Comparison of ENCODE assay signal across 8 mouse cellular contexts in genomic region chr17:35590410-35591218, GRCm38 (mm10). TPM values are rescaled to one million over a fixed set of nuclear protein-coding genes. Genes with fewer than 3 reads are reported as not detected.
DNase-seq lines count a peak whose midpoint lies in the region; ATAC-seq and TF ChIP-seq lines count a peak whose summit lies in the region.

No protein-coding gene starts in this region.

- TF ChIP-seq CTCF in CH12.LX (conservative IDR thresholded peaks at IDR 0.05 in 1 of 2, IDR thresholded peaks at IDR 0.05 in 1 of 2; ENCODE audit: low read depth in 2 of 2, low read length in 2 of 2): peak; percentile 81 to 97
- TF ChIP-seq CTCF in brain, embryonic 14.5 days (IDR thresholded peaks at IDR 0.05; ENCODE audit: borderline replicate concordance, extremely low read depth, insufficient read depth, insufficient read length): peak; percentile 95

- H3K36me3 ChIP-seq in CH12.LX (replicated peaks in 1 of 2; ENCODE audit: control insufficient read depth in 1 of 2, insufficient read depth in 1 of 2, low read length in 1 of 2): no peaks in the 10 kb centered on the region
- no peaks in the 10 kb centered on the region for H3K36me3 ChIP-seq in neural tube, embryonic 15.5 days

- intact Hi-C loops in heart, postnatal 10 days (cut with DNase I): loop anchor here (5.0 kb wide), 1 partner anchor 147 kb away; no protein-coding TSS in a partner anchor

- peaks cover 15% of the 10 kb centered on the region for H3K27me3 ChIP-seq in CH12.LX (replicated peaks)
- no peaks in the 10 kb centered on the region for H3K27me3 ChIP-seq in neural tube, embryonic 15.5 days (replicated peaks)

- H3K9me3 ChIP-seq in CH12.LX (replicated peaks; ENCODE audit: low read length): peaks cover 7% of the 10 kb centered on the region
- H3K9me3 ChIP-seq in neural tube, embryonic 15.5 days (replicated peaks): no peaks in the 10 kb centered on the region

- 0 out of 2 replicates have a peak overlapping the region, but pooled peaks have one; percentile 8 for H3K4me2 ChIP-seq in CH12.LX (ENCODE audit: insufficient read depth, low read depth, poor library complexity, severe bottlenecking)
- peak overlapping the region; percentile 34 for H3K4me2 ChIP-seq in neural tube, embryonic 15.5 days

- TF ChIP-seq EP300 in CH12.LX (IDR thresholded peaks at IDR 0.05; ENCODE audit: low read length): no peak

- no peaks in the 10 kb centered on the region for H3K79me2 ChIP-seq in CH12.LX (replicated peaks; ENCODE audit: control insufficient read depth, extremely low read depth, insufficient read depth, poor library complexity, severe bottlenecking)

- dilution Hi-C loops in CH12.LX (cut with MboI; ENCODE audit: extremely low pct_ligation_motif_present, extremely low pct_unique_long_range_greater_than_20kb, low sequenced_read_pairs): no loop called here

- TF ChIP-seq RAD21 in CH12.LX (IDR thresholded peaks at IDR 0.05; ENCODE audit: low read depth, low read length): peak; percentile 56

- H3K4me3 ChIP-seq in CH12.LX (replicated peaks in 1 of 3; ENCODE audit: low read depth in 2 of 3, low read length in 2 of 3, poor library complexity in 1 of 3): no peak overlapping the region
- no peak overlapping the region for H3K4me3 ChIP-seq in neural tube, embryonic 15.5 days (replicated peaks)

- DNase-seq in CH12.LX (ENCODE audit: extremely low read depth): peak; percentile 79
- peak; percentile 91 for DNase-seq in brain, embryonic 14.5 days (ENCODE audit: low read depth)
- DNase-seq in heart, postnatal 10 days: peak; percentile 75 to 87
- peak; percentile 64 to 87 for DNase-seq in kidney, postnatal 36 days
- peak; percentile 54 to 70 for DNase-seq in lung, adult 18-20 months
- DNase-seq in testis, postnatal 14 days (ENCODE audit: low spot score): peak; percentile 67

- peak; percentile 82 for ATAC-seq in erythroblast, adult 5-6 weeks (replicated peaks; ENCODE audit: low FRiP score, poor library complexity, severe bottlenecking)
- ATAC-seq in neural tube, embryonic 15.5 days (ENCODE audit: low FRiP score): peak; percentile 89

- no peak for TF ChIP-seq POLR2A in CH12.LX (IDR thresholded peaks at IDR 0.05; ENCODE audit: low read depth, low read length)
- TF ChIP-seq POLR2A in brain, embryonic 14.5 days (IDR thresholded peaks at IDR 0.05; ENCODE audit: borderline replicate concordance, extremely low read depth, insufficient read depth, insufficient read length, poor library complexity, severe bottlenecking): no peak

- in situ Hi-C loops in CH12.LX (cut with MboI; ENCODE audit: low pct_ligation_motif_present, low pct_unique_long_range_greater_than_20kb, low sequenced_read_pairs): no loop called here

- 44% methylated on average over 21 of the region's 21 CpGs for WGBS in neural tube, embryonic 15.5 days

- H3K9ac ChIP-seq in CH12.LX (ENCODE audit: insufficient read depth, low read depth): no peak overlapping the region
- no peak overlapping the region for H3K9ac ChIP-seq in neural tube, embryonic 15.5 days (replicated peaks)

- no peak overlapping the region for H3K27ac ChIP-seq in CH12.LX (ENCODE audit: insufficient read depth, low read depth)
- H3K27ac ChIP-seq in neural tube, embryonic 15.5 days (replicated peaks): peak overlapping the region; percentile 56

- H3K4me1 ChIP-seq in CH12.LX (ENCODE audit: control insufficient read depth in 1 of 2, insufficient read depth in 2 of 2): peaks cover 0 to 6% of the 10 kb centered on the region in 2 experiments; a peak in 2 of 4 replicates
- H3K4me1 ChIP-seq in neural tube, embryonic 15.5 days: peaks cover 7% of the 10 kb centered on the region; the same call in 1 of the 2 replicates

TF ChIP-seq in CH12.LX, 34 proteins besides CTCF, POLR2A, EP300 and RAD21:
- TF ChIP-seq KAT2A (IDR thresholded peaks at IDR 0.05; ENCODE audit: insufficient replicate concordance, low read length): no peak
- no peak for TF ChIP-seq ZNF384 (IDR thresholded peaks at IDR 0.05; ENCODE audit: low read depth, low read length)
- no peak for TF ChIP-seq NELFE (IDR thresholded peaks at IDR 0.05; ENCODE audit: low read depth, low read length)
- no peak for TF ChIP-seq SIN3A (IDR thresholded peaks at IDR 0.05; ENCODE audit: low read length)
- TF ChIP-seq GABPA (IDR thresholded peaks at IDR 0.05; ENCODE audit: insufficient replicate concordance, low read depth, low read length): no peak
- TF ChIP-seq SMC3 (IDR thresholded peaks at IDR 0.05; ENCODE audit: low read depth, low read length): peak; percentile 66
- 0 out of 2 replicates have a peak, but pooled peaks have one; percentile 22 for TF ChIP-seq BHLHE40 (IDR thresholded peaks at IDR 0.05; ENCODE audit: low read depth, low read length)
- no peak for TF ChIP-seq HCFC1 (IDR thresholded peaks at IDR 0.05; ENCODE audit: low read depth, low read length)
- no peak for TF ChIP-seq MAX (IDR thresholded peaks at IDR 0.05; ENCODE audit: low read length)
- no peak for TF ChIP-seq ZC3H11A (IDR thresholded peaks at IDR 0.05; ENCODE audit: low read depth, low read length)
- TF ChIP-seq JUN (IDR thresholded peaks at IDR 0.05; ENCODE audit: insufficient read depth, low read depth, low read length): no peak
- no peak for TF ChIP-seq USF2 (conservative IDR thresholded peaks at IDR 0.05; ENCODE audit: low read depth, low read length)
- TF ChIP-seq MYC (IDR thresholded peaks at IDR 0.05; ENCODE audit: low read depth, low read length): 0 out of 2 replicates have a peak, but pooled peaks have one; percentile 39
- TF ChIP-seq MXI1 (IDR thresholded peaks at IDR 0.05; ENCODE audit: low read depth, low read length): peak; percentile 41; the same call in 1 of the 2 replicates
- no peak for TF ChIP-seq E2F4 (IDR thresholded peaks at IDR 0.05; ENCODE audit: insufficient replicate concordance, low read depth, low read length)
- TF ChIP-seq IRF4 (IDR thresholded peaks at IDR 0.05; ENCODE audit: low read depth, low read length): no peak
- no peak for TF ChIP-seq TCF12 (IDR thresholded peaks at IDR 0.05; ENCODE audit: low read depth, low read length)

RNA-seq across cellular contexts. Expression of gene Sfta2, which starts 10.7 kb away (rescaled TPM):
- total RNA-seq in CH12.LX (2012; rRNA removed) (not detected in 2 replicates), CH12.LX (2014; rRNA removed) (not detected in 2 replicates)
- not detected in 2 replicates for polyA plus RNA-seq in CH12.LX (2012; ENCODE audit: insufficient read length, low read depth)
- 0.29 TPM in 1 of 2 replicates, not detected in the other for polyA plus RNA-seq in brain, embryonic 14.5 days (2012; rRNA removed)
- not detected in 2 replicates for total RNA-seq in erythroblast, adult 5-6 weeks (2015; ENCODE audit: low replicate concordance)
- total RNA-seq in erythroblast, adult 5-6 weeks (2017; ENCODE audit: low replicate concordance): not detected in 2 replicates
- not detected for total RNA-seq in heart, postnatal 10 days (2021)
- polyA plus RNA-seq in neural tube, embryonic 15.5 days (2015; fragmentation: Nextera tagmentation; extraction: Ambion mirVana): 0.40 TPM in 1 of 2 replicates, not detected in the other

RNA-seq across cellular contexts. Expression of gene 2300002M23Rik, which starts 23.4 kb away (rescaled TPM):
- total RNA-seq in CH12.LX (2012; rRNA removed) (not detected in 2 replicates), CH12.LX (2014; rRNA removed) (not detected in 2 replicates)
- polyA plus RNA-seq in CH12.LX (2012; ENCODE audit: insufficient read length, low read depth): not detected in 2 replicates
- 0.06 TPM in 1 of 2 replicates, not detected in the other for polyA plus RNA-seq in brain, embryonic 14.5 days (2012; rRNA removed)
- not detected in 2 replicates for total RNA-seq in erythroblast, adult 5-6 weeks (2015; ENCODE audit: low replicate concordance)
- not detected in 2 replicates for total RNA-seq in erythroblast, adult 5-6 weeks (2017; ENCODE audit: low replicate concordance)
- total RNA-seq in heart, postnatal 10 days (2021): not detected
- polyA plus RNA-seq in neural tube, embryonic 15.5 days (2015; fragmentation: Nextera tagmentation; extraction: Ambion mirVana): not detected in 2 replicates

RNA-seq across cellular contexts. Expression of gene Gm9573, which starts 35.8 kb away (rescaled TPM):
- total RNA-seq in CH12.LX (2012; rRNA removed) (not detected in 2 replicates), CH12.LX (2014; rRNA removed) (not detected in 2 replicates)
- polyA plus RNA-seq in CH12.LX (2012; ENCODE audit: insufficient read length, low read depth): not detected in 2 replicates
- not detected in 2 replicates for polyA plus RNA-seq in brain, embryonic 14.5 days (2012; rRNA removed)
- not detected in 2 replicates for total RNA-seq in erythroblast, adult 5-6 weeks (2015; ENCODE audit: low replicate concordance)
- not detected in 2 replicates for total RNA-seq in erythroblast, adult 5-6 weeks (2017; ENCODE audit: low replicate concordance)
- not detected for total RNA-seq in heart, postnatal 10 days (2021)
- not detected in 2 replicates for polyA plus RNA-seq in neural tube, embryonic 15.5 days (2015; fragmentation: Nextera tagmentation; extraction: Ambion mirVana)

RNA-seq across cellular contexts. Expression of gene Cdsn, which starts 38.7 kb away (rescaled TPM):
- total RNA-seq in CH12.LX (2012; rRNA removed) (0.46 and 0.76 TPM in 2 replicates), CH12.LX (2014; rRNA removed) (0.08 and 0.17 TPM in 2 replicates)
- 1.3 and 1.4 TPM in 2 replicates for polyA plus RNA-seq in CH12.LX (2012; ENCODE audit: insufficient read length, low read depth)
- polyA plus RNA-seq in brain, embryonic 14.5 days (2012; rRNA removed): 0.06 and 0.18 TPM in 2 replicates
- not detected in 2 replicates for total RNA-seq in erythroblast, adult 5-6 weeks (2015; ENCODE audit: low replicate concordance)
- total RNA-seq in erythroblast, adult 5-6 weeks (2017; ENCODE audit: low replicate concordance): not detected in 2 replicates
- under 1 TPM; 0.14 to 0.15 TPM for total RNA-seq in heart, postnatal 10 days (2021)
- polyA plus RNA-seq in neural tube, embryonic 15.5 days (2015; fragmentation: Nextera tagmentation; extraction: Ambion mirVana): 0.08 TPM in 1 of 2 replicates, not detected in the other

RNA-seq across cellular contexts. Expression of gene Mucl3, which starts 52.9 kb away (rescaled TPM):
- total RNA-seq in CH12.LX (2012; rRNA removed): 0.80 and 1.3 TPM in 2 replicates
- total RNA-seq in CH12.LX (2014; rRNA removed): 0.08 and 0.11 TPM in 2 replicates
- 0.34 TPM in 2 replicates for polyA plus RNA-seq in CH12.LX (2012; ENCODE audit: insufficient read length, low read depth)
- 0.05 and 0.11 TPM in 2 replicates for polyA plus RNA-seq in brain, embryonic 14.5 days (2012; rRNA removed)
- not detected in 2 replicates for total RNA-seq in erythroblast, adult 5-6 weeks (2015; ENCODE audit: low replicate concordance)
- total RNA-seq in erythroblast, adult 5-6 weeks (2017; ENCODE audit: low replicate concordance): 0.17 TPM in 1 of 2 replicates, not detected in the other
- total RNA-seq in heart, postnatal 10 days (2021): not detected
- 0.22 TPM in 1 of 2 replicates, not detected in the other for polyA plus RNA-seq in neural tube, embryonic 15.5 days (2015; fragmentation: Nextera tagmentation; extraction: Ambion mirVana)
